Mouse (Mus musculus) ES-E14 (cell line): Measurements from ENCODE around the gene Prlh. TPM values are rescaled to one million over a fixed set of nuclear protein-coding genes. Genes with fewer than 3 reads are reported as not detected.

Experiments used
- DNase-seq: peaks from one replicate; pipeline ENCODE4 v3.0.0-alpha.2; 2013; ENCODE audit warnings: low read depth, low spot score
- H3K27ac ChIP-seq: 2 replicates; pipeline ENCODE4 v1.5.1; 2012; ENCODE audit warnings: low read depth, mild to moderate bottlenecking, low read length, moderate library complexity, mixed read lengths; ENCODE audit not compliant: poor library complexity, insufficient read depth, severe bottlenecking
- H3K36me3 ChIP-seq: 2 replicates; pipeline ENCODE4 v1.6.1; 2012; ENCODE audit warnings: mild to moderate bottlenecking, low read length, moderate library complexity, mixed read lengths; ENCODE audit not compliant: control insufficient read depth, poor library complexity, insufficient read depth, severe bottlenecking
- H3K4me1 ChIP-seq, 2 experiments: fragments of 150-350 bp in 1 of 2; sonication (generic) in 1 of 2; 2 replicates each; pipeline ENCODE4 v1.6.1; 2012; ENCODE audit warnings: low read length in 2 of 2, mild to moderate bottlenecking in 1 of 2, mixed read lengths in 1 of 2; ENCODE audit not compliant: control insufficient read depth in 2 of 2, insufficient read depth in 2 of 2, poor library complexity in 1 of 2
- H3K4me3 ChIP-seq, 2 experiments: fragments of 150-350 bp in 1 of 2; sonication (generic) in 1 of 2; 2 replicates each; pipeline ENCODE4 v1.5.1; 2012; ENCODE audit warnings: low read length in 2 of 2, low read depth in 1 of 2, mild to moderate bottlenecking in 1 of 2, mixed read lengths in 1 of 2; ENCODE audit not compliant: insufficient read depth in 1 of 2, poor library complexity in 1 of 2, severe bottlenecking in 1 of 2
- H3K9ac ChIP-seq: 2 replicates; pipeline ENCODE4 v1.6.1; 2012; ENCODE audit warnings: low read depth, mild to moderate bottlenecking, low read length, mixed read lengths; ENCODE audit not compliant: poor library complexity, insufficient read depth, severe bottlenecking
- H3K9me3 ChIP-seq: fragments of 150-350 bp; sonication (generic); 2 replicates; pipeline ENCODE4 v1.6.1; 2012; ENCODE audit warnings: low read depth, mild to moderate bottlenecking, low read length; ENCODE audit not compliant: control insufficient read depth, insufficient read depth
- CHD2 ChIP-seq: IDR thresholded peaks from 2 replicates; pipeline ENCODE4 v1.6.1; 2014; ENCODE audit warnings: mild to moderate bottlenecking, low read depth, low read length, inconsistent platforms
- HCFC1 ChIP-seq: IDR thresholded peaks from 2 replicates; pipeline ENCODE4 v1.6.1; 2012; ENCODE audit warnings: low read length, inconsistent platforms, borderline replicate concordance; ENCODE audit not compliant: insufficient read depth
- MAFK ChIP-seq: IDR thresholded peaks from 2 replicates; pipeline ENCODE4 v1.6.1; 2014; ENCODE audit warnings: mild to moderate bottlenecking, low read depth, low read length, inconsistent platforms; ENCODE audit not compliant: insufficient read depth
- ZC3H11A ChIP-seq: IDR thresholded peaks from 2 replicates; pipeline ENCODE4 v1.6.1; 2012; ENCODE audit warnings: low read depth, mild to moderate bottlenecking, inconsistent platforms, low read length, borderline replicate concordance
- ZNF384 ChIP-seq: IDR thresholded peaks from 2 replicates; pipeline ENCODE4 v1.6.1; 2012; ENCODE audit warnings: low read depth, low read length, inconsistent platforms
- in situ Hi-C, 2 experiments: fragments of 600-800 bp; cut with MboI; formaldehyde crosslinking; loops; one replicate each; pipeline ENCODE4 v1.15.1; 2025; ENCODE audit warnings: low sequenced_read_pairs in 2 of 2, inconsistent platforms in 1 of 2; ENCODE audit not compliant: unreplicated experiment in 2 of 2
- total RNA-seq: library from RNA; depleted of rRNA; stranded (reverse); fragments of 300-350 nt; gene quantifications from 2 replicates; pipeline ENCODE4 v1.2.3, GENCODE M21; 2012

Gene Prlh
- total RNA-seq, 1 experiment, result not detected

DNA sequence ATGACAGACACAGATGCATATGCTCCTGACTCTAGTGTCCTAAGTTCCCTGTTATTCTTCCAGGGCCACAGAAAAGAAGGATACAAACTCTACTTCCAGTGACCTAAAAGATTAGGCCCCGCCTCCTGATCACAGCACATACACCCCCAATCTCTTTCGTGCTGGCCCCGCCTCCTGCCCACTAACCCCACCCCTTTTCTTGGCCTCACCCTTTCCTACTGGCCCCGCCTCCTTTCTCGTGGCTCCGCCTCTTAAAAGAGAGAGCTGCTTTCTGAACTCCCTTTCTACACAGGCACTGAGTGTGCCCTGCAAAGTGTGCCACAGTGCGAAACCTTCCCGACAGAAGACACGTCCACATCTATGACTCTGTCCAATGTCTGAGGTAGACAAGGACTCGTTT, 7.7 kb upstream of the Prlh start:
- H3K9ac ChIP-seq, result no peak overlapping the region
- TF ChIP-seq CHD2, result no peak
- TF ChIP-seq ZNF384, result no peak
- no peak for TF ChIP-seq HCFC1
- TF ChIP-seq ZC3H11A, result no peak
- TF ChIP-seq MAFK, result no peak
- H3K27ac ChIP-seq, result no peak overlapping the region
- DNase-seq, result peak; percentile 62
- H3K36me3 ChIP-seq, result no peaks in the 10 kb centered on the region
- no peaks in the 10 kb centered on the region for H3K4me1 ChIP-seq
- H3K9me3 ChIP-seq, result no peaks in the 10 kb centered on the region
- H3K4me3 ChIP-seq, result no peak overlapping the region
- in situ Hi-C loops, result no loop called here

DNA sequence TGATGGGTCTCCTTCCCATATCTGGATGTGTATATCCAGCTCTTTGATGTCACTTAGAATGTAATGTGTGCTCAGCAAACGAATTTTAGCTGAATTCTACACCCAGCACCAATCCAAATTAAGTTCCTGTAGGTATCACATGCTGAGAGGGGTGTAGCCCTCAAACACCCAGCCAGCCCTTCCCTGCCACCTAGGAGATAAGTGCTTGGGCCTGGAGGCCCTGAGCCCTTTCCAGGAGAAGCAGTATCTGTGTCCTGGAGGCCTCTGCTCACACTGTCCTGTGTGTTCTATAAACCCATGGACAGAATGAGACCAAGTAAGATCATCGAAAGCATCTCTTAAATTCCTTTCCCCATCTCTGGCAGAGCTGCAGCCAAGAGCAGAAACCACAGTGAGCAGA, 5.7 kb upstream of the Prlh start:
- H3K4me3 ChIP-seq, result no peak overlapping the region
- no peak for DNase-seq
- in situ Hi-C loops, result no loop called here
- no peak overlapping the region for H3K9ac ChIP-seq
- no peaks in the 10 kb centered on the region for H3K4me1 ChIP-seq
- H3K27ac ChIP-seq, result no peak overlapping the region
- no peaks in the 10 kb centered on the region for H3K9me3 ChIP-seq
- TF ChIP-seq CHD2 (no peak), MAFK (no peak), HCFC1 (no peak), ZC3H11A (no peak), ZNF384 (no peak)
- H3K36me3 ChIP-seq, result no peaks in the 10 kb centered on the region

DNA sequence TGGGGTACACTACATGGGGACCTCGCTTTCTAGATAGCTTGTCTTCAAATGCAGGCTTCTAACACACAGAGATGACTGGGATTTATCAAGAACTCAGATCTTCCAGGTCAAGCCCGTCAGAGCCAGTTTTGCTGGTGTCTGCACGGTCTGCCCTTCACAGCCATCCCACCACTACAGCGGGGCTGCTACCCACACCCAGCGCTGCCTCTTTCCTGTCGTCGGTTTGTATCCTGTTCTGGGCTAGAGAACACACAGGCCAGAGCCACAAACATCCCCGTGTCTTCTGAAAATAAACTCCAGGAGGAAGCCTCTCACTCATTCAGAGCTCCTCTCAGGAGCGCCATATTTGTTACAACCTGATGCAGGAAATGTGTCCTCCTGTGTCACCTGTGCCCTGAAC, 3.6 kb upstream of the Prlh start:
- no peak overlapping the region for H3K9ac ChIP-seq
- in situ Hi-C loops, result no loop called here
- H3K27ac ChIP-seq, result no peak overlapping the region
- H3K9me3 ChIP-seq, result no peaks in the 10 kb centered on the region
- TF ChIP-seq ZC3H11A (no peak), ZNF384 (no peak), CHD2 (no peak), MAFK (no peak), HCFC1 (no peak)
- no peak overlapping the region for H3K4me3 ChIP-seq
- H3K4me1 ChIP-seq, result no peaks in the 10 kb centered on the region
- DNase-seq, result no peak
- H3K36me3 ChIP-seq, result no peaks in the 10 kb centered on the region

DNA sequence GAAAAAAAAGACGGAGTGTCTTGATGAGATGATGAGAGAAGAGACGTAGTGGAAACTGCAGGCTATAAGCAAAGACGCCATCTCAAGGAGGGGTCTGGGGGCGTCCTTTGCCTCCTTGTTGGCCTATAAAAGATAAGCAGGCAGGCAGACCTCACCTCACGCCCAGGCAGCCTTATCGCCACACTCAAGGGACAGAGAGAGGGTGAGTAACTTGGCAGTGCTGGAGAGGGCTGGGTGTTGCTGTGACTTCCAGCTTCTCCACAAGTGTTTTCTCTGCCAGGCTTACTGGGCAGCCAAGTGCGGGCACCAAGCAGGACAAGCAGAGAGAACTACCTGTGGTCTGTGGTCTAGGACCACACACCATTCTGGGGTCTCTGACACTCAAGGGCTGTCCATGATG, 1.2 kb upstream of the Prlh start:
- no peak for TF ChIP-seq ZNF384
- TF ChIP-seq ZC3H11A, result no peak
- no peak for TF ChIP-seq MAFK
- no peak for TF ChIP-seq HCFC1
- TF ChIP-seq CHD2, result no peak
- H3K36me3 ChIP-seq, result no peaks in the 10 kb centered on the region
- H3K9ac ChIP-seq, result no peak overlapping the region
- no peaks in the 10 kb centered on the region for H3K4me1 ChIP-seq
- no peak overlapping the region for H3K4me3 ChIP-seq
- in situ Hi-C loops, result loop anchor here in 1 of 2 experiments (25.0 kb wide), 1 partner anchor 314 kb away; no protein-coding TSS in a partner anchor
- no peaks in the 10 kb centered on the region for H3K9me3 ChIP-seq
- H3K27ac ChIP-seq, result no peak overlapping the region
- DNase-seq, result no peak

DNA sequence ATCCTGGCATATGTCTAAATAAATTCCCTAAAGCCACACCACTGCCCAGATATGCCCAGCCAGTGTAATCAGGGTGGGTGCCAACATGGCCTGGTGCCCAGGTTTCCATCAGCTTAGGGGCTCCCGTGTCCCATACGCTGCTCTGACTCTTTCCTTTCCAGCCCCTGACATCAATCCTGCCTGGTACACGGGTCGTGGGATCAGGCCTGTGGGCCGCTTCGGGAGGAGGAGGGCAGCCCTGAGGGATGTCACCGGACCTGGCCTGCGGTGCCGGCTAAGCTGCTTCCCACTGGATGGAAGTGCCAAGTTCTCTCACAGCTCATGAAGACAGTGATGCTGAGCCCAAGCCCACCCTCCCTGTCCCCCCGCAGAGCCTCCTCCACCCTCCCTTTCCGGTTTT, 780 bp downstream of the Prlh start:
- H3K9ac ChIP-seq, result no peak overlapping the region
- H3K4me1 ChIP-seq, result no peaks in the 10 kb centered on the region
- TF ChIP-seq HCFC1 (no peak), CHD2 (no peak), MAFK (no peak), ZC3H11A (no peak), ZNF384 (no peak)
- in situ Hi-C loops, result loop anchor here in 1 of 2 experiments (25.0 kb wide), 1 partner anchor 316 kb away; no protein-coding TSS in a partner anchor
- no peak overlapping the region for H3K27ac ChIP-seq
- no peaks in the 10 kb centered on the region for H3K9me3 ChIP-seq
- no peak overlapping the region for H3K4me3 ChIP-seq
- H3K36me3 ChIP-seq, result no peaks in the 10 kb centered on the region
- DNase-seq, result no peak
